ENCODE assay signal across 8 mouse cellular contexts in genomic region chr3:51121703-51122540, GRCm38 (mm10).
DNase-seq lines count a peak whose midpoint lies in the region; ATAC-seq lines count a peak whose summit lies in the region.

No protein-coding gene starts in this region.

- H3K9ac ChIP-seq in liver, embryonic 13.5 days = no peak overlapping the region
- no peak overlapping the region for H3K9ac ChIP-seq in neural tube, embryonic 13.5 days

- peak; percentile 51 to 64 for DNase-seq in adrenal gland, postnatal 36 days
- DNase-seq in fibroblast of lung, adult 2 months (ENCODE audit: low read depth) = peak; percentile 35
- peak; percentile 66 to 81 for DNase-seq in heart, postnatal 14 days
- DNase-seq in kidney, postnatal 14 days = peak; percentile 69
- peak; percentile 7 for DNase-seq in liver, embryonic 13.5 days
- DNase-seq in thymus, postnatal 25 days = peak; percentile 65

- no peak overlapping the region for H3K27ac ChIP-seq in liver, embryonic 13.5 days
- peak overlapping the region; percentile 59; the same call in 1 of the 2 replicates for H3K27ac ChIP-seq in neural tube, embryonic 13.5 days (replicated peaks)

- intact Hi-C loops in heart, postnatal 14 days (cut with DNase I) = loop anchor here (5.0 kb wide), 2 partner anchors 50 to 215 kb away; no protein-coding TSS in a partner anchor

- H3K27me3 ChIP-seq in liver, embryonic 13.5 days = no peaks in the 10 kb centered on the region
- H3K27me3 ChIP-seq in neural tube, embryonic 13.5 days = no peaks in the 10 kb centered on the region

- H3K4me3 ChIP-seq in liver, embryonic 13.5 days (replicated peaks) = no peak overlapping the region
- no peak overlapping the region for H3K4me3 ChIP-seq in neural tube, embryonic 13.5 days

- no peaks in the 10 kb centered on the region for H3K4me1 ChIP-seq in liver, embryonic 13.5 days (replicated peaks)
- H3K4me1 ChIP-seq in neural tube, embryonic 13.5 days (replicated peaks) = peaks cover 13% of the 10 kb centered on the region

- peak; percentile 73 for ATAC-seq in CD4-positive, CD25-positive, alpha-beta regulatory T cell, adult 4 months
- ATAC-seq in liver, embryonic 13.5 days (ENCODE audit: low read depth) = no peak
- peak; percentile 60 for ATAC-seq in neural tube, embryonic 13.5 days (ENCODE audit: low read depth)

- WGBS in liver, embryonic 13.5 days (ENCODE audit: insufficient replicate concordance) = 32% methylated on average over 9 of the region's 9 CpGs
- 19% methylated on average over 9 of the region's 9 CpGs for WGBS in neural tube, embryonic 13.5 days

- H3K4me2 ChIP-seq in liver, embryonic 13.5 days = no peak overlapping the region
- H3K4me2 ChIP-seq in neural tube, embryonic 13.5 days = peak overlapping the region; percentile 40

- no peaks in the 10 kb centered on the region for H3K36me3 ChIP-seq in liver, embryonic 13.5 days
- H3K36me3 ChIP-seq in neural tube, embryonic 13.5 days = no peaks in the 10 kb centered on the region

- no peaks in the 10 kb centered on the region for H3K9me3 ChIP-seq in liver, embryonic 13.5 days (replicated peaks)
- H3K9me3 ChIP-seq in neural tube, embryonic 13.5 days = no peaks in the 10 kb centered on the region

Comparison
In these comparisons a context has a peak if more than half of its experiments do, and no peak if none do; other contexts are left out.
1. DNase-seq: peak in every context shown above with its lines; median percentile 74 in heart, postnatal 14 days; 69 in kidney, postnatal 14 days; 65 in thymus, postnatal 25 days; 58 in adrenal gland, postnatal 36 days; 35 in fibroblast of lung, adult 2 months; 7 in liver, embryonic 13.5 days.